Mouse (Mus musculus) C2C12 (cell line): Measurements from ENCODE around the gene Zfp575.

Source experiments
- CTCF ChIP-seq: IDR thresholded peaks from one replicate; pipeline ENCODE4 v1.5.1; 2011; ENCODE audit not compliant: control insufficient read depth, insufficient read depth, insufficient read length
- MAX ChIP-seq: IDR thresholded peaks from one replicate; pipeline ENCODE4 v1.6.1; 2011; ENCODE audit warnings: mild to moderate bottlenecking, control low read depth
- MYOD1 ChIP-seq: IDR thresholded peaks from one replicate; pipeline ENCODE4 v1.6.1; 2011; ENCODE audit warnings: low read depth; ENCODE audit not compliant: control insufficient read depth, insufficient read length
- USF1 ChIP-seq: IDR thresholded peaks from one replicate; pipeline ENCODE4 v1.6.1; 2011; ENCODE audit warnings: low read depth, mild to moderate bottlenecking, control low read depth, moderate library complexity

DNA sequence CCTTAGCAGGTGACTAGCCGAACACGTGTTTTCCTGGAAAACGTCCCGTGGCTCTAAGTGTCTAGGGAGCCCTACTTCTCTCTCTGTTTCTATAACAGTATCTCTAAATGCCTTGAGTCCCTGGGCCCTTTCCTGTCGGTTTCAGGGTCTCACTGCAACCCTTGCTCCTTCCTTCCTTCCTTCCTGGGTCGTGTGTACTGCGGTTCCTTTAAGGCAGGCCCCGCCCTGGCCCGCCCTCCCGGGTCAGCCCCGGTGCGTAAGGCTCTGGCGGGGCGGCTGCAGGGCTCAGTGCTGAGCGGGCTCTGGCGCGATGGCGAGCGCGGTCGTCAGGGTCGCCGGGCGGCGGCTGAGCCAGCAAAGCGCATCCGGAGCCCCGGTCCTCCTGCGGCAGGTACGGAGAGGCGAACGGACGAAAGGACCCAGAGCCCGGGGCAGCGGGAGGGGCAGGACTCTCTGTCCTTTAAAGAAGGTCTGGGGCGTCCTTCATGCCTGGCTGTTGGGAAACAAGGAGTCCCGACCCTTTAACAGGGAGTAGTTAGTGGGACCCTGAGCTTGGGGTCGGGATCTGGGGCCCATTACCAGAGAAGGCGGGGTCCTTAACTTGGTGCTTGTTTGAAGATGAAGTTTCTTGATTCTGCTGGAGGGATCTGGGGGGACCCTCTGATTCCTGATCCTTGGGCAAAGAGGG is 6.3 kb upstream of the Zfp575 start:
- no peak for TF ChIP-seq MYOD1
- no peak for TF ChIP-seq USF1
- no peak for TF ChIP-seq CTCF
- TF ChIP-seq MAX = no peak
